Mouse (Mus musculus): ENCODE data around the gene Poglut1. TPM values are rescaled to one million over a fixed set of nuclear protein-coding genes. Genes with fewer than 3 reads are reported as not detected.
"Not testable (repeated sequence)": the region's sequence is repeated elsewhere in the genome, so short reads cannot be mapped to it uniquely, and the experiment has no call there.

Gene Poglut1
- polyA plus RNA-seq, 1 experiment from 2014 or later, result 51.4 TPM

DNA sequence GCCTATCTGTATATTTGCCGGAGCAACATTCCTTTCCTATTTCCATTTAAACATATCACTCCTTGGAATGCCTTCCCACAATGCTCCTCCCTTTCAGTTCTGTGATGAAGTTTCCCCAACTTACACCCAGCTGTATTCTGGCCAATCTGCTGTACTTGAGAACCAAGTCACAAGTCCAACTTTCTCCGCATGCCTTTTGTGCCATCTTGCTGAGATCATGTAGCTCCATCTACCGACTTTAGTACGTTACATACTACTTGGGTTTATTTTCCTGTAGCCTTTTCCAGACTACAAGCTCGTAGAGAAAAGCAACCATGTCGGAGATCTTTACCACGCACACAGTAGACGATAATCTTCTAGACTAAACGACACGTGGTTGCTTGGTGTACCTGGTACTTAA is 56.2 kb downstream of the Poglut1 start:
- ATAC-seq (ENCODE audit: low read depth) (no peak), DNase-seq (ENCODE audit: low spot score) (peak; percentile 40)
- Histone ChIP-seq H3K4me2 (ENCODE audit: low read depth, low read length) (no peak overlapping the region), H3K4me1 (ENCODE audit: control insufficient read depth, insufficient read depth, low read length) (no peaks in the 10 kb centered on the region), H3K9ac (ENCODE audit: low read depth, low read length) (no peak overlapping the region), H3K36me3 (ENCODE audit: control insufficient read depth, insufficient read depth, low read length) (peaks cover 26% of the 10 kb centered on the region; the same call in 1 of the 2 replicates), H3K4me3 (ENCODE audit: low read depth, low read length) (no peak overlapping the region), H3K9me3 (ENCODE audit: control insufficient read depth, low read length) (no peaks in the 10 kb centered on the region), H3K27me3 (replicated peaks; ENCODE audit: control insufficient read depth, insufficient read depth, low read length) (no peaks in the 10 kb centered on the region), H3K27ac (replicated peaks; ENCODE audit: low read depth, low read length) (no peak overlapping the region)
- WGBS, result 82% methylated on average over 10 of the region's 10 CpGs

DNA sequence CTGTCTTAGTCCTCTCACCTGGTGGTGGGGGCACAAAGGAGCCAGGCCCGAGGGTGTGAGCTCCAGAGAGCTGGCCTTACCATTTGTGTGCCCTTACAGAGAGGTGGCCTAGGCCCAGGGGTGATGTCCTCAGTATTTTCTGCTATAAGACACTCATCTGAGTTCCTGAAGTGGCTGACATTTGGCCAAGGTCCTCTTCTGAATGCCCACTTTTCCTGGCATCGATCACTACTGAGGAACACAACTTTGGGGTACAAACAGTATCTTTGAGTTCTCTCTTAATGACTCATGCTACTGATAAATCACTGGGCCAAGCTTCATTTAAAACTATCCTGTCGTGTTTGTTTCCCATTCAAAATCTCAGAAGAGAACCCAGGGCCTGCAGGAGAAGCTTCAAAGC is 57.5 kb downstream of the Poglut1 start:
- ATAC-seq (ENCODE audit: low read depth), result no peak
- H3K4me3 ChIP-seq (ENCODE audit: low read depth, low read length), result no peak overlapping the region
- peaks cover 13% of the 10 kb centered on the region; the same call in 1 of the 2 replicates for H3K36me3 ChIP-seq (ENCODE audit: control insufficient read depth, insufficient read depth, low read length)
- DNase-seq (ENCODE audit: low spot score), result no peak
- no peak overlapping the region for H3K4me2 ChIP-seq (ENCODE audit: low read depth, low read length)
- no peaks in the 10 kb centered on the region for H3K27me3 ChIP-seq (replicated peaks; ENCODE audit: control insufficient read depth, insufficient read depth, low read length)
- no peaks in the 10 kb centered on the region for H3K4me1 ChIP-seq (ENCODE audit: control insufficient read depth, insufficient read depth, low read length)
- 83% methylated on average over 3 of the region's 3 CpGs for WGBS
- no peak overlapping the region for H3K27ac ChIP-seq (replicated peaks; ENCODE audit: low read depth, low read length)
- H3K9me3 ChIP-seq (ENCODE audit: control insufficient read depth, low read length), result no peaks in the 10 kb centered on the region
- no peak overlapping the region for H3K9ac ChIP-seq (ENCODE audit: low read depth, low read length)

DNA sequence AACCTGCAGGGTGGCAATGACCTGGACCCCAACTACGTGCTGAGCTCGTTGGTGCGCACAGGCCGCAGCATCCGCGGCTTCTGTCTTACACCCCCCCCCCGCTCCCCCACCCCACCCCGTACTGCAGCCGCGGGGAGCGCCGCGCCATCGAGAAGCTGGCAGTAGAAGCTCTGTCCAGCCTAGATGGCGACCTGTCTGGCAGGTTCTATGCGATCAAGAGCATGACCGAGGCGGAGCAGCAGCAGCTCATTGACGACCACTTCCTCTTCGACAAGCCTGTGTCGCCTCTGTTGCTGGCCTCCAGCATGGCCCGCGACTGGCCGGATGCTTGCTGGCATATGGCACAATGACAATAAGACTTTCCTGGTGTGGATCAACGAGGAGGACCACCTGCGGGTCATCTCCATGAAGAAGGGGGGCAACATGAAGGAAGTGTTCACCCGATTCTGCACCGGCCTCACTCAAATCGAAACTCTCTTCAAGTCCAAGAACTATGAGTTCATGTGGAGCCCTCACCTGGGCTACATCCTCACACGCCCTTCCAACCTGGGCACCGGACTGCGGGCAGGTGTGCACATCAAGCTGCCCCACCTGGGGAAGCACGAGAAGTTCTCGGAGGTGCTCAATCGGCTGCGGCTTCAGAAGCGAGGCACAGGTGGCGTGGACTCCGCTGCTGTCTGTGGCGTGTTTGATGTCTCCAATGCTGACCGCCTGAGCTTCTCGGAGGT is 66.3 kb downstream of the Poglut1 start:
- WGBS, result 43% methylated on average over 31 of the region's 42 CpGs
- ATAC-seq (ENCODE audit: low read depth), result no peak
- H3K9ac ChIP-seq (ENCODE audit: low read depth, low read length), result peak overlapping the region; percentile 48

DNA sequence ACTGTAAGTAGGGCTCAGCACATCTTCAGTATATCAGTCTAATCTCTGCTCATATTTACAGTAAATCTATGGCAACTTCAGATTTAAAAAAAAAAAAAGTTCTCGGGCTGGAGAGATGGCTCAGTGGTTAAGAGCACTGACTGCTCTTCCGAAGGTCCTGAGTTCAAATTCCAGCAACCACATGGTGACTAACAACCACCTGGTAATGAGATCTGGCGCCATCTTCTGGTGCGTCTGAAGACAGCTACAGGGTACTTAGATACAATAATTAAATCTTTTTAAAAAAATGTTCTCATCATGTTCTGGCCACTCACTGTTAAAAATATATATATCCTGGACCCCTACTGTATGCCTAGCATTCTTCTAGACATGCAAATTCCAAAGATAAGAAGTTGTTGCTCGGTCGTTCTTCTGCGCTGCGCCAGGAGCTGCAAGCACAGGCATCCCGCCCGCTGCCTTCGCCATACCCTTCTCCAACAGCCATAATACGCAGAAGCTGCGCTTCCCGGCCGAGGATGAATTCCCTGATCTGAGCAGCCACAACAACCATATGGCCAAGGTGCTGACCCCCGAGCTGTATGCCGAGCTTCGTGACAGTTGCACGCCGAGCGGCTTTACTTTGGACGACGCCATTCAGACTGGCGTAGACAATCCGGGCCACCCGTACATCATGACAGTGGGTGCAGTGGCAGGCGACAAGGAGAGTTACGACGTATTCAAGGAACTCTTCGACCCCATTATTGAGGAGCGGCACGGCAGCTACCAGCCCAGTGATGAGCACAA is 67.1 kb downstream of the Poglut1 start:
- H3K4me1 ChIP-seq (ENCODE audit: control insufficient read depth, insufficient read depth, low read length), result peaks cover 7% of the 10 kb centered on the region; the same call in 1 of the 2 replicates
- no peaks in the 10 kb centered on the region for H3K9me3 ChIP-seq (ENCODE audit: control insufficient read depth, low read length)
- WGBS, result 22% methylated on average over 30 of the region's 32 CpGs
- ATAC-seq (ENCODE audit: low read depth) (no peak), DNase-seq (ENCODE audit: low spot score) (peak; percentile 34)
- H3K9ac ChIP-seq (ENCODE audit: low read depth, low read length), result peak overlapping the region; percentile 48
- H3K27ac ChIP-seq (replicated peaks; ENCODE audit: low read depth, low read length), result no peak overlapping the region
- no peaks in the 10 kb centered on the region for H3K36me3 ChIP-seq (ENCODE audit: control insufficient read depth, insufficient read depth, low read length)
- H3K27me3 ChIP-seq (replicated peaks; ENCODE audit: control insufficient read depth, insufficient read depth, low read length), result peaks cover 19% of the 10 kb centered on the region
- peak overlapping the region; percentile 55 for H3K4me2 ChIP-seq (ENCODE audit: low read depth, low read length)
- peak overlapping the region; percentile 32 for H3K4me3 ChIP-seq (ENCODE audit: low read depth, low read length)

More for the DNA sequence above, 66.3 kb downstream of the Poglut1 start:
- Histone ChIP-seq H3K4me2 (ENCODE audit: low read depth, low read length) (peak overlapping the region; percentile 55), H3K4me1 (ENCODE audit: control insufficient read depth, insufficient read depth, low read length) (peaks cover 7% of the 10 kb centered on the region; the same call in 1 of the 2 replicates), H3K27me3 (replicated peaks; ENCODE audit: control insufficient read depth, insufficient read depth, low read length) (peaks cover 19% of the 10 kb centered on the region), H3K4me3 (ENCODE audit: low read depth, low read length) (peak overlapping the region; percentile 32), H3K36me3 (ENCODE audit: control insufficient read depth, insufficient read depth, low read length) (no peaks in the 10 kb centered on the region), H3K9me3 (ENCODE audit: control insufficient read depth, low read length) (no peaks in the 10 kb centered on the region), H3K27ac (replicated peaks; ENCODE audit: low read depth, low read length) (no peak overlapping the region)
- no peak for DNase-seq (ENCODE audit: low spot score)

DNA sequence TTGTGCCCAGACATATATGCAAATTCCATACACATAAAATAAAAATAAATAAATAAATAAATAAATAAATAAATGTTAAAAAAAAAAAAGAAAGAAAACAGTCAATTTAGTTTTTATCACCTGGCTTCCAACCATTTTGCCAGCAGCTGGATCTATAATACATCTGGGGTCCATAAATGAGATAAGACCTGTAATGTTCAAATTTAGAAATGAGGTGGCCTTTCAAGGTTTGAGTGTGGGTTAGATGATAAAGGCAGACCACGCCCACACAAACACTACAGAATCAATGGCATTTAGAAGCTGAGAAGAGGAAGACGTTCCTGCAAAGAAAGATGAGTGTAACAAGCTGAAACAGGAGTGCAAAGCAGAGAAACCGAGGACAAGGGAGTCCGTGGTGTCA is 68.7 kb downstream of the Poglut1 start:
- H3K36me3 ChIP-seq (ENCODE audit: control insufficient read depth, insufficient read depth, low read length), result no peaks in the 10 kb centered on the region
- 81% methylated on average over 4 of the region's 4 CpGs for WGBS
- no peak for ATAC-seq (ENCODE audit: low read depth)

DNA sequence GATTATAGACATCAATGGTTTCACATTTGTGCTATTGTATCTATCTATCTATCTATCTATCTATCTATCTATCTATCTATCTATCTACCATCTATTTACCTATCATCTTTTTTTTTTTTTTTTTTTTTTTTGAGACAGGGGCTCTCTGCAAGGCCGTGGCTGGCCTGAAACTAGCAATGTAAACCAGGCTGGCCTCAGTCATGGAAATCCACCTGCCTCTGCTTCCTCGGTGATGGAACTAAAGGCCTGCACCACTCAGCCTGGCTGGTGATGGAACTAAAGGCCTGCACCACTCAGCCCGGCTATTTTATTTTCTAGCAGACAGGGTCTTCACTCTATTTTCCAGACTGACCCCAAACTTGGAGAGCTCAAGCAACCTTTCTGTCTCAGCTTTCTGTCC is 71.8 kb downstream of the Poglut1 start:
- Histone ChIP-seq H3K27me3 (replicated peaks; ENCODE audit: control insufficient read depth, insufficient read depth, low read length) (peaks cover 8% of the 10 kb centered on the region), H3K4me2 (ENCODE audit: low read depth, low read length) (no peak overlapping the region), H3K4me1 (ENCODE audit: control insufficient read depth, insufficient read depth, low read length) (peaks cover 14% of the 10 kb centered on the region; the same call in 1 of the 2 replicates), H3K27ac (replicated peaks; ENCODE audit: low read depth, low read length) (no peak overlapping the region), H3K4me3 (ENCODE audit: low read depth, low read length) (no peak overlapping the region), H3K9ac (ENCODE audit: low read depth, low read length) (no peak overlapping the region), H3K36me3 (ENCODE audit: control insufficient read depth, insufficient read depth, low read length) (no peaks in the 10 kb centered on the region), H3K9me3 (ENCODE audit: control insufficient read depth, low read length) (no peaks in the 10 kb centered on the region)
- ATAC-seq (ENCODE audit: low read depth) (no peak), DNase-seq (ENCODE audit: low spot score) (no peak)
- 91% methylated on average over 3 of the region's 3 CpGs for WGBS

More for the DNA sequence above, 68.7 kb downstream of the Poglut1 start:
- Histone ChIP-seq H3K4me2 (ENCODE audit: low read depth, low read length) (no peak overlapping the region), H3K4me3 (ENCODE audit: low read depth, low read length) (no peak overlapping the region), H3K27me3 (replicated peaks; ENCODE audit: control insufficient read depth, insufficient read depth, low read length) (peaks cover 19% of the 10 kb centered on the region), H3K27ac (replicated peaks; ENCODE audit: low read depth, low read length) (no peak overlapping the region), H3K9me3 (ENCODE audit: control insufficient read depth, low read length) (no peaks in the 10 kb centered on the region), H3K4me1 (ENCODE audit: control insufficient read depth, insufficient read depth, low read length) (peaks cover 15% of the 10 kb centered on the region; the same call in 1 of the 2 replicates), H3K9ac (ENCODE audit: low read depth, low read length) (no peak overlapping the region)
- no peak for DNase-seq (ENCODE audit: low spot score)

DNA sequence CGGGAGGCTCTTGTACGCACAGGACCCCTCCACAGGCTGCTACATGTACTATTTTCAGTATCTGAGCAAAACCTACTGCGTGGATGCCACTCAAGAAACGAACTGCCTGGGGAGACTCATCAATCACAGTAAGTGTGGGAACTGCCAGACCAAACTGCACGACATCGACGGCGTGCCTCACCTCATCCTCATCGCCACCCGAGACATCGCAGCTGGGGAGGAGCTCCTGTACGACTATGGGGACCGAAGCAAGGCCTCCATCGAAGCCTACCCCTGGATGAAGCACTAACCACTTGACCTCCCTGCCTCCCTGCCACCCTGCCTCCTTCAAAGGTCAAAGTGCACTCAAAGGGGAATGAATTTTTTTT is 72.8 kb downstream of the Poglut1 start:
- not testable (repeated sequence) for H3K27ac ChIP-seq (replicated peaks; ENCODE audit: low read depth, low read length); ATAC-seq (ENCODE audit: low read depth)
- 49% methylated on average over 14 of the region's 14 CpGs for WGBS

DNA sequence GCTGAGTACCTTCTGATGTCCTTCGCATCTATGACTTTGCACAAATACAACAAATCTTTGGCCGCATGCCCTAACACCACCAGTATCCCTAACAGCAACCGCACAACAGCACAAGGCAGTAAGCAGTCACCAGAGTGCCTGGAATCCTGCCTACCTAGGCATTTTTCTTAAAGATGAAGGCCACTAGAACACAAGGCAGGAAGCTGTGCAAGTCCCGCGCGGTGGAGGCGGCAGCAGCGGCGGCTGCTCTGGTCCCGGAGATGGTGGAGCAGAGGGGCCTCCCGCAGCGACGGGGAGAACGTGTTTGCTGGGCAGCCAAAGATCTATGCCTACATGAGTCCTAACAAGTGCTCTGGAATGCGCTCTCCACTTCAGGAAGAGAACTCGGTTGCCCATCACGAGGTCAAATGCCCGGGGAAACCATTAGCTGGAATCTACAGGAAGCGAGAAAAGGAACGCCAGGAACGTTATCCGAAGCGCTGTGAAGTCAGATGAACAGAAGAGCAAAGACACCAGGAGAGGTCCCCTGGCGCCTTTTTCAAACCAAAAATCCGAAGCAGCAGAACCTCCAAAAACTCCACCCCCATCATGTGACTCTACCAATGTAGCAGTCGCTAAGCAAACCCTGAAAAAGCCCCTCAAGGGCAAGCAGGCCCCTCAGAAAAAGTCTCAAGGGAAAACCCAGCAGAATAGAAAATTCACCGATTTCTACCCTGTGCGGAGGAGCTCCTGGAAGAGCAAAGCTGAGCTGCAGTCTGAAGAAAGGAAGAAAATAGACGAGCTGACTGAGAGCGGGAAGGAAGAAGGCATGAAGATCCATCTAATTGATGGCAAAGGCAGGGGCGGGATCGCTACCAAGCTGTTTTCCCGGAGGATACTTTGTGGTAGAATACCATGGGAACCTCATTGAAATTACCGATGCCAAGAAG is 73.5 kb downstream of the Poglut1 start:
- Histone ChIP-seq H3K4me2 (ENCODE audit: low read depth, low read length) (peak overlapping the region; percentile 75), H3K27ac (replicated peaks; ENCODE audit: low read depth, low read length) (peak overlapping the region; percentile 67), H3K36me3 (ENCODE audit: control insufficient read depth, insufficient read depth, low read length) (no peaks in the 10 kb centered on the region), H3K9ac (ENCODE audit: low read depth, low read length) (peak overlapping the region; percentile 61), H3K4me3 (ENCODE audit: low read depth, low read length) (peak overlapping the region; percentile 39), H3K9me3 (ENCODE audit: control insufficient read depth, low read length) (no peaks in the 10 kb centered on the region), H3K4me1 (ENCODE audit: control insufficient read depth, insufficient read depth, low read length) (peaks cover 11% of the 10 kb centered on the region; the same call in 1 of the 2 replicates), H3K27me3 (replicated peaks; ENCODE audit: control insufficient read depth, insufficient read depth, low read length) (no peaks in the 10 kb centered on the region)
- peak; percentile 70 for DNase-seq (ENCODE audit: low spot score)
- 7% methylated on average over 34 of the region's 34 CpGs for WGBS
- peak; percentile 62; the same call in 1 of the 2 replicates for ATAC-seq (ENCODE audit: low read depth)

More for the DNA sequence above, 72.8 kb downstream of the Poglut1 start:
- H3K4me2 ChIP-seq (ENCODE audit: low read depth, low read length), result peak overlapping the region; percentile 75
- not testable (repeated sequence) for H3K36me3 ChIP-seq (ENCODE audit: control insufficient read depth, insufficient read depth, low read length); DNase-seq (ENCODE audit: low spot score); H3K27me3 ChIP-seq (replicated peaks; ENCODE audit: control insufficient read depth, insufficient read depth, low read length); H3K9me3 ChIP-seq (ENCODE audit: control insufficient read depth, low read length)
- H3K9ac ChIP-seq (ENCODE audit: low read depth, low read length), result peak overlapping the region; percentile 61
- H3K4me3 ChIP-seq (ENCODE audit: low read depth, low read length), result peak overlapping the region; percentile 39
- peaks cover 11% of the 10 kb centered on the region; the same call in 1 of the 2 replicates for H3K4me1 ChIP-seq (ENCODE audit: control insufficient read depth, insufficient read depth, low read length)

All from embryonic facial prominence, embryonic 14.5 days (tissue).